Mouse (Mus musculus) left cerebral cortex, adult 2 months (tissue): ENCODE results near the gene Spata17. TPM values are rescaled to one million over a fixed set of nuclear protein-coding genes. Genes with fewer than 3 reads are reported as not detected.
A peak's percentile ranks its signal among the peaks of the same experiment; 100 is the strongest.

Experiments used
- DNase-seq, 2 experiments: peaks; one replicate each; pipeline ENCODE4 v3.0.0; 2021 to 2022; ENCODE audit warnings: low spot score in 2 of 2, mixed read lengths in 1 of 2; ENCODE audit errors: extremely low spot score in 1 of 2
- H3K27ac ChIP-seq: fragments of 200-600 bp; 2 replicates; pipeline ENCODE4 v1.8.1; 2022
- H3K4me3 ChIP-seq: fragments of 200-600 bp; 2 replicates; pipeline ENCODE4 v1.8.1; 2022
- CTCF ChIP-seq: fragments of 200-600 bp; IDR thresholded peaks from 2 replicates; pipeline ENCODE4 v1.8.1; 2022; ENCODE audit warnings: antibody characterized with exemption, mild to moderate bottlenecking, moderate library complexity
- intact Hi-C: fragments of 180-260 bp; cut with DNase I; formaldehyde crosslinking; loops from one replicate; pipeline ENCODE4 v1.15.1; 2025
- long read RNA-seq, 2 experiments: library from polyadenylated mRNA; stranded (forward); transcript quantifications; one replicate each; pipeline ENCODE4 v2.0.0; 2021; ENCODE audit warnings: borderline mapping rate in 2 of 2
- total RNA-seq, 2 experiments: library from RNA; stranded (reverse); gene quantifications; 2 replicates each; pipeline ENCODE4 v1.2.3; 2021

Gene Spata17
- total RNA-seq = under 1 TPM; 0.36 to 0.70 TPM
- long read RNA-seq, experiment 1 = 0 reads
- long read RNA-seq, experiment 2 = 0 reads

DNA sequence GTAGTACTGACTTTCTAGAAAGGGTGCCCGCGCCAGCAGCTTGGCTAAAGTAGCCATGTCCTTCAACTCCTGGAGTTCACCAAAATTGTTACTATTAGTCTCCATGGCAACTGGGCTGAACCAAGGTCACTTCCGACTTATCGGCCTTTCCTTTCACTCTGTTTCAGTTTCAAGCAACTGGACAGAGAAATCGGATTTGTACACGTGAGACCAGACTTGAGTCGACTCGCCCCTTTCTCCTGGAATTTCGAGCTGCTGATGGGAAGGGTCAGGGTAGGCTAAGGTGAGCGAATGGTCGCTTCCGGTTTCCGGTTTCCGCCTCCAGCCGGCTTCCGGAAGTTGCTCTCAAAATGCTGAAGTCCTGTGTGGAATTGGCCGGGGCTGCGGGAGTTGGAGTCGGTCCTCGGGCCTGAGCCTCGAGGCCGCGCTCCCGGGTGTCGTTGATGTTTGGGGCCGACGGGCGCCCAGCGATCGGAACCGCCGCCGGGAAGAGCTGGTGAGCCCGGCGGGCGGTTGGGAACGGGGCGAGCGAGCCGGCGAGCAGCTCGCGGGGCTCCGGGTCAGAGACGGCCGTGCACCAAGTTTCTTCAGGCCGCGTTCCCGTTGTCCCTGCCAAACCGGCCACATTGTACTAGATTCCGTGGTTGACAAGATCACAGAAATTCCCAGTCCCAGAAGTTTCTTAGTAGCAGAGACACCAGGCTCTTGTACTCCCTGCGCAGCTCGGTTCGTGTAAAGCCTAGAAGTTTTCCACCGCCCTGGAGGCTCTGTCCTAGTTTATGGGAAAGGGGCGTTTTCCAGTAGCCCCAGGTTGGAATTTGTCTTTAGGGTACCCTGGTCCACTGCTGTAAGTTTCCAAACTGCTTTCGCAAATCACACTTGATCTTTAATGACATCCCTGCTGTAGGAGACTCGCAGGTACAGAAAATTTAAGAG, at the start of gene Spata17, which contains the start of gene Gpatch2:
Gene Spata17, minus strand, starts transcription at position 285 of the 936 bp plus-strand sequence.
Gene Gpatch2, plus strand, starts transcription at position 328 of the 936 bp plus-strand sequence.
- intact Hi-C loops = no loop called here
- no peak for TF ChIP-seq CTCF
- peak; percentile 72 to 76 for DNase-seq
- H3K4me3 ChIP-seq = peak within 1 kb of the TSS; percentile 85
- peak within 1 kb of the TSS; percentile 97 for H3K27ac ChIP-seq

- no peak overlapping the region for H3K4me3 ChIP-seq
- DNase-seq = no peak
- no peak overlapping the region for H3K27ac ChIP-seq
- intact Hi-C loops = no loop called here
- TF ChIP-seq CTCF = peak; percentile 26
Observed at GRCm38 (mm10) chr1:187258756-187259155, 43.5 kb upstream of the Spata17 start.

GRCm38 (mm10) chr1:187250741-187251262, 35.5 kb upstream of the Spata17 start:
- H3K4me3 ChIP-seq = no peak overlapping the region
- TF ChIP-seq CTCF = no peak
- no peak overlapping the region for H3K27ac ChIP-seq
- intact Hi-C loops = no loop called here
- DNase-seq = no peak

DNA sequence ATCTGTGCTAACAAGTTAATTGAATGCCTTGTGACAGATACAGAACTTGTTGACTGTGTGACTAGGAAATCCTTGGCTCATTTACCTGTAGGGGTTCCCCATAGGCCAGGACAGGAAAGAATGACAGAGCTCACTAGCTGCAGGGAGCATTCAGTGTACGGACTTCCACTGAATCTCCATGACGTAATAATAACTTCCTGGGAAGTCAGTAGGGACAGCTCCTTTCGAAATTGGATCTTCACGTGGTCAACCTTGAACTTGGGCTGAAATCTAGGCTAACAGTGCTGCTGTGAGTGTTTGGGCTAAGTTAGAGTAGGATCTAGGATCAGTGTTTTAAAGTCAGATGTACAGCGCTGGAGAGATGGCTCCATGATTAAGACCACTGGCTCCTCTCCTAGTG, 29.5 kb upstream of the Spata17 start:
- DNase-seq = no peak
- no peak overlapping the region for H3K27ac ChIP-seq
- TF ChIP-seq CTCF = no peak
- H3K4me3 ChIP-seq = no peak overlapping the region
- intact Hi-C loops = no loop called here

DNA sequence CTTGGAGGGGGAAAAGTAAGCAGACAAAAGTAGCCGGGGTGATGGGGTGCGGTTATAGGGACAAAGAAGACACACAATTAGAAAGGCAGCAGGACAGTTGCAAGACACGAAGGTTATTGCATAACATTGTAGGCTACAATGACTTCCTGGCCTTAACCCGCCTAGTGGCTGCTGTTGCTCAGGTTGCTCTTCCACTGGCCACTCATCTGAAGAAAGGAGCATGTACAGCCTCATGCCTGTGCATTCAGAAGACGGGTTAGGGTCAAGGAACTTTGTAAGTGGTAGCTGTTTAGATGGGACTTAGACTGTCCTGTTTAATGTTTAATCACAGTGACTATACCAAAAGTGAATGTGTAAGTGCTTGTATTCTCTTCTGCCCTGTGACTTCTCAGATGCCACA, 26.1 kb upstream of the Spata17 start:
- intact Hi-C loops = no loop called here
- no peak overlapping the region for H3K27ac ChIP-seq
- no peak overlapping the region for H3K4me3 ChIP-seq
- TF ChIP-seq CTCF = no peak
- DNase-seq = no peak

- no peak for TF ChIP-seq CTCF
- no peak overlapping the region for H3K4me3 ChIP-seq
- no peak for DNase-seq
- H3K27ac ChIP-seq = no peak overlapping the region
- intact Hi-C loops = no loop called here
Observed at GRCm38 (mm10) chr1:187240304-187240703, 25.0 kb upstream of the Spata17 start.

DNA sequence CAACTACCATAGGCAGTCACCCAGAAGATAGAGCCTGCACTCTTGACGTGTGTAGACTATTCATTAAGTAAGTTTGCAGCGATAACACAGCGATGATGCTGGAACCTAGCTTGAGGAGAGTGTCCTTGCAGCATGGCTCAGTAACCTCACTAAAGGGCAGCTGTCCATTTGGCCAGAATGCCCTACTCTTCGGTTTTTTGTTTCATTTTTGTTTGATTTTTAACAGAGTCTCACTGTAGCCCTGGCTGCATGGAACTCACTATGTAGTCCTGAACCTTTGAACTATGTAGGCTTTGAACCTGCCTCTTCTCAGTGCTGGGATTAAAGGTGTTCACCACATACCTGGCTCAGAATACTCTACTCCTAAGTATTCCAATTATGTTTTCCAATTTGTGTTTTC, 22.8 kb upstream of the Spata17 start:
- DNase-seq = no peak
- intact Hi-C loops = no loop called here
- no peak for TF ChIP-seq CTCF
- Histone ChIP-seq H3K4me3 (no peak overlapping the region), H3K27ac (no peak overlapping the region)

DNA sequence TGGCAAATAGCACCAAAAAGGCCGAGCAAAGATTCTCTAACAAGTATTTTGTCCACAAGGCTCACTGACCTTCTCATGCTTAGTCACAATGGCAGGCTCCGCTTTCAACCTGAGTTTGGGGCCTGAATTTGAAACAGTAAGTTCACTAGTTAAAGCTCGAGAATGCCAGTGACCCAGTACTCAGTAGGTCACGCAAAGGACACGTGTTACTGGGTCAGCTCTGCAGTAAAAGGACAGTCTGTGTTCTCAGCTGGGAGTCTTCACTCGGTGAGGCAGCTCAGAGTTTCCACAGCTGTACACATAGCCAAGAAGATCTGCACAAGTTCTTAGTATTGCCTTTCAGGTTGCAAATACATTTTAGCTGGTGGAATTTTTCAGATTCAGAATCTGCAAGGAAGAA, 21.0 kb upstream of the Spata17 start:
- no peak for DNase-seq
- no peak for TF ChIP-seq CTCF
- H3K27ac ChIP-seq = no peak overlapping the region
- intact Hi-C loops = no loop called here
- H3K4me3 ChIP-seq = no peak overlapping the region

- Histone ChIP-seq H3K27ac (no peak overlapping the region), H3K4me3 (no peak overlapping the region)
- no peak for DNase-seq
- intact Hi-C loops = no loop called here
- TF ChIP-seq CTCF = no peak
Observed at GRCm38 (mm10) chr1:187235161-187235560, 19.9 kb upstream of the Spata17 start.

DNA sequence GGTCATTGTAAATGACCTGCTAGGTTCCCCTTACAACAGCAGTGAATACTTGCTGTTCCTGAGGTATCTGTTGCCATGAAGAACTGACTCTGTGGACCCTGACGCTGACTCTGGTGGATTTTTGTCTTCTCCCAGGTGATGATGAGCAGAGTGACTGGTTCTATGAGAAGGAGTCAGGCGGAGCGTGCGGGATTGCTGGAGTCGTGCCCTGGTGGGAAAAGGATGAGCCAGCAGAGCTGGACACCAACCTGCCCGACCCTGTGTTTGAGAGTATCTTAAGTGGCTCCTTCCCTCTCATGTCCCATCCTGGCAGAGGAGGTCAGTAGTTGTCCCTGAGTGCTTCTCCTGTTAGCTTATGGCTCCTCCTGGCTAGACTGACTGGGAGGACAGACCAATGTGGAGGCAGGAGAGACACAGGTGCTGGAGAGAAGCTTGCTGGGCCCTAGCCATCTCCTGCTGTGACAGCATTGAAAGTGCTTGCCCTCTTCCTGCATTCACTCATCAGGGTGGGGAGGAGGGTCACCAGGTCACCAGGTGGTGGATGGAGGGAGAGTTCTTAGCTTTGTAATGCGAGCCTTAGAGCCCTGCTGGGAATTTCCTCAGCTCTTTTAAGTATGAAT, 17.8 kb upstream of the Spata17 start:
- TF ChIP-seq CTCF = no peak

GRCm38 (mm10) chr1:187232196-187232955, 17.1 kb upstream of the Spata17 start:
- TF ChIP-seq CTCF = no peak
- H3K4me3 ChIP-seq = no peak overlapping the region
- DNase-seq = no peak
- intact Hi-C loops = no loop called here
- H3K27ac ChIP-seq = no peak overlapping the region

More for the DNA sequence above, 17.8 kb upstream of the Spata17 start:
- no peak for DNase-seq
- Histone ChIP-seq H3K4me3 (no peak overlapping the region), H3K27ac (no peak overlapping the region)
- intact Hi-C loops = no loop called here

GRCm38 (mm10) chr1:187230255-187230654, 15.0 kb upstream of the Spata17 start:
- no peak for TF ChIP-seq CTCF
- no peak overlapping the region for H3K4me3 ChIP-seq
- DNase-seq = no peak
- H3K27ac ChIP-seq = no peak overlapping the region
- intact Hi-C loops = no loop called here
